Mouse (Mus musculus): ENCODE measurements around the gene Sytl3. TPM values are rescaled to one million over a fixed set of nuclear protein-coding genes. Genes with fewer than 3 reads are reported as not detected.
A peak's percentile ranks its signal among the peaks of the same experiment; 100 is the strongest.
"Not testable (repeated sequence)": the region's sequence is repeated elsewhere in the genome, so short reads cannot be mapped to it uniquely, and the experiment has no call there.

The Sytl3 gene
- polyA plus RNA-seq, 1 experiment from 2014 or later = 0.15 TPM

DNA sequence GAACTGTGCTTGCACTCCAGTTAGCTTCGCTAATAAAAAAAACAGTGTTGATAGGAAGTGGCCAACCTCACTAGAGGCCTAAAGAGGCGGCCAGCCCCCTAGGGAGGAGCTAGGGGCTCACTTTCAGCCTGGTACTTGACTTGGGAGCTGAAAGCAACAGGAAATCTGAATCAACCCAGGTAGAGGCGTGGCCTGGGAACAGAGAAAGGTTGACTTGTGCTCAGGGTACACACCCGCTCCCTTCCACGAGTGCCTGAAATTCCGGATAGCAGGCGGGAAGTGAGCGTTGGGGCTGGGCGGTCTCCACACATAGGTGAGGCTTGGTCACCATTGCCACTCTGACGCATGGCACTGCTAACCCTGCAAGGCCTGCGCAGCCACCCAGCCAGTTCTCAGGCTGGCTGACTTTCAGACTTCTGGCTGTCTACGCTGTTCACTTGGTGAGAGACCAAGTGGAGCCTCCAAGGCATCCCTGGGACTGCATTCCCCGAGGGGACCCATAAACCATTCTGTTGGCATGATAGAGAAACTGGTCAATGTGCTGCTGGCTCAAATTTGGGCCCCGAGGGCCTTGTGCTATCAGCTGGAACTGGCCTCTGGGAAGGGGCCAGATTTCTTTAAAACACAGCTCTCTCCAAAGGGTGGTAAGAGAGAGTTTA is 18.0 kb upstream of the Sytl3 start:
- not testable (repeated sequence) for H3K27me3 ChIP-seq (ENCODE audit: control insufficient read depth, insufficient read depth, low read length); H3K36me3 ChIP-seq (ENCODE audit: control insufficient read depth, insufficient read depth, low read length); H3K9me3 ChIP-seq (ENCODE audit: control insufficient read depth, low read length); H3K4me2 ChIP-seq (replicated peaks; ENCODE audit: low read depth, low read length); H3K4me3 ChIP-seq (ENCODE audit: low read depth, low read length); ATAC-seq (ENCODE audit: low FRiP score); H3K9ac ChIP-seq (ENCODE audit: low read depth, low read length); DNase-seq (ENCODE audit: low spot score); H3K27ac ChIP-seq (ENCODE audit: low read depth, low read length); H3K4me1 ChIP-seq (replicated peaks; ENCODE audit: control insufficient read depth, insufficient read depth, low read length)
- WGBS = 91% methylated on average over 14 of the region's 14 CpGs

DNA sequence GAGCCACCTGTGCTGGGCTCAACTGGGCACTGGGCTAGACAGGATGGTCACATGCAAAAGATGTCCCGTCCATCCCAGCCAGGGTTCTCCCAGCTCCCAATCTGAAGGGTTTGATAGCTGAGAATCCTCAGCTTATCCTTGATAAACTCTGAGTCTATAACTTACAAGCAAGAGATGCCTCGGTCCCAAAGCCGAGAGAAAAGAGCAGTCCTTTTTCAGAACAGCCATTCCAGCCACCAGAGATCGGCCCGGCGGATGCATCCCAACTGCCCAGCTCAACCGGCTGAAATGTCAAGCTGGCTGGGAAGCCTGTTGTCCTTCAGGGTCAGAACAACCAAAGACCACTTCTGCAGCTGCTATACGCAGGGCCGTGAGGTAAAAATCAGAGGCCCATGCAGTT is 14.7 kb upstream of the Sytl3 start:
- H3K9me3 ChIP-seq (ENCODE audit: control insufficient read depth, low read length); H3K27ac ChIP-seq (ENCODE audit: low read depth, low read length); H3K4me1 ChIP-seq (replicated peaks; ENCODE audit: control insufficient read depth, insufficient read depth, low read length); H3K4me3 ChIP-seq (ENCODE audit: low read depth, low read length); DNase-seq (ENCODE audit: low spot score); H3K4me2 ChIP-seq (replicated peaks; ENCODE audit: low read depth, low read length); H3K36me3 ChIP-seq (ENCODE audit: control insufficient read depth, insufficient read depth, low read length); H3K27me3 ChIP-seq (ENCODE audit: control insufficient read depth, insufficient read depth, low read length); ATAC-seq (ENCODE audit: low FRiP score); H3K9ac ChIP-seq (ENCODE audit: low read depth, low read length): not testable (repeated sequence)
- 89% methylated on average over 7 of the region's 9 CpGs for WGBS

DNA sequence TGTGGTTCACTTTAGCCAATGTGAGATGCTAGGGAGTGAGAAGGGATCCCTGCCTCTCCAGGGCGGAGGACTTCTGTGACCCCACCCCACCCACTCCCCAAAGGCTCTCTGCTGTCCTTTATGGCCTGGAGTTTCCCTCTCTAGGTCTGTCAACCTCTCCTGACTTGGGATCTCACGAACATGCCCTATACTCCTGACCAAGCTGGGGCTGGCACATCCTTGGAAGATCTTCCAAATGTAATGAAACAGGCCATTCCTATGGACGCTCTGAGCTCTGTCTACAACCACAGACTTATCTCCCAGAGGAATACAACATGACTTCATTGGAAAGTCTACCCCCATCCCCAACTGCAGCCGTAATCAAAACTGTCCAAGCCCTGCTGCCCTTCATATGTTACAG is 14.2 kb upstream of the Sytl3 start:
- not testable (repeated sequence) for DNase-seq (ENCODE audit: low spot score)

DNA sequence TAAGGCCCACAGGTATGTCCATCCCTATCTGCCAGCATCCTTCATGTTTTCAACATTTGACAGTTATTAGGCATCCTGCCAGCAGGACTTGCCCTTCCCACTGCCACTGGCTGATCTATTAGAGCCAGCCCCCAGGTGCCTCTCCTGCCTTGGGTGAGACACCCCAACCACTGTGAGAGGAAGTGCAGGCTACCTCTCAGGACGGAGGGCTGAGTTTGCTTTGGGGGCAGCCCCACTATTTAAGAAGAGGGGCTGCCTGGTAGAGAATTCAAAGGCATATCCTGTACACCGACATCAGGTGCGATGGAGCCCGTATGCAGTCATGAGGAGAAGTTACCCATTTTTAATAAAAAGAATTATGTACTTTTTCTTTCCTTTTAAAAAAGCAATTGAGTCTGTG is 13.2 kb upstream of the Sytl3 start:
- not testable (repeated sequence) for H3K36me3 ChIP-seq (ENCODE audit: control insufficient read depth, insufficient read depth, low read length); H3K4me2 ChIP-seq (replicated peaks; ENCODE audit: low read depth, low read length); H3K27ac ChIP-seq (ENCODE audit: low read depth, low read length); H3K9me3 ChIP-seq (ENCODE audit: control insufficient read depth, low read length); H3K27me3 ChIP-seq (ENCODE audit: control insufficient read depth, insufficient read depth, low read length); DNase-seq (ENCODE audit: low spot score); H3K4me1 ChIP-seq (replicated peaks; ENCODE audit: control insufficient read depth, insufficient read depth, low read length); ATAC-seq (ENCODE audit: low FRiP score); H3K9ac ChIP-seq (ENCODE audit: low read depth, low read length); H3K4me3 ChIP-seq (ENCODE audit: low read depth, low read length)
- WGBS = 93% methylated on average over 4 of the region's 4 CpGs

More for the DNA sequence above, 14.2 kb upstream of the Sytl3 start:
- WGBS = 94% methylated on average over 4 of the region's 4 CpGs
- not testable (repeated sequence) for ATAC-seq (ENCODE audit: low FRiP score); H3K9me3 ChIP-seq (ENCODE audit: control insufficient read depth, low read length); H3K4me2 ChIP-seq (replicated peaks; ENCODE audit: low read depth, low read length); H3K9ac ChIP-seq (ENCODE audit: low read depth, low read length); H3K4me3 ChIP-seq (ENCODE audit: low read depth, low read length); H3K27me3 ChIP-seq (ENCODE audit: control insufficient read depth, insufficient read depth, low read length); H3K36me3 ChIP-seq (ENCODE audit: control insufficient read depth, insufficient read depth, low read length); H3K27ac ChIP-seq (ENCODE audit: low read depth, low read length); H3K4me1 ChIP-seq (replicated peaks; ENCODE audit: control insufficient read depth, insufficient read depth, low read length)

DNA sequence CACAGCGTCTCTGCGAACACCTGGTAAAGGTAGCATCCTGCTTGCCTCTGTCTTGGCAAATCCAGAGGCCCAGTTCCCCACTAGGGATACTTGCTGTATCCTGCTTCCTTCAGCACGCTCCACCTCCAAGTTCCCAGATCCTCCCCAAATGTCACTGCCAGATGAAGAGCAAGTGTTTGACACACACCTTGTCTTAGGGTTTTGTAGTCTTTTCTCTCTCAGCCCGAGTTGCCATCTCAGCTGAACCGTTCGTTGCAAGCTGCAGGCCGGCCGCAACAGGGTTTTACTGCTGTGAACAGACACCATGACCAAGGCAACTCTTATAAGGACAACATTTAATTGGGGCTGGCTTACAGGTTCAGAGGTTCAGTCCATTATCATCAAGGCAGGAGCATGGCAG is 12.1 kb upstream of the Sytl3 start:
- not testable (repeated sequence) for H3K4me3 ChIP-seq (ENCODE audit: low read depth, low read length); ATAC-seq (ENCODE audit: low FRiP score); H3K4me2 ChIP-seq (replicated peaks; ENCODE audit: low read depth, low read length); H3K4me1 ChIP-seq (replicated peaks; ENCODE audit: control insufficient read depth, insufficient read depth, low read length); H3K36me3 ChIP-seq (ENCODE audit: control insufficient read depth, insufficient read depth, low read length); DNase-seq (ENCODE audit: low spot score); H3K9ac ChIP-seq (ENCODE audit: low read depth, low read length); H3K9me3 ChIP-seq (ENCODE audit: control insufficient read depth, low read length); H3K27ac ChIP-seq (ENCODE audit: low read depth, low read length); H3K27me3 ChIP-seq (ENCODE audit: control insufficient read depth, insufficient read depth, low read length)
- WGBS = 96% methylated on average over 7 of the region's 8 CpGs

DNA sequence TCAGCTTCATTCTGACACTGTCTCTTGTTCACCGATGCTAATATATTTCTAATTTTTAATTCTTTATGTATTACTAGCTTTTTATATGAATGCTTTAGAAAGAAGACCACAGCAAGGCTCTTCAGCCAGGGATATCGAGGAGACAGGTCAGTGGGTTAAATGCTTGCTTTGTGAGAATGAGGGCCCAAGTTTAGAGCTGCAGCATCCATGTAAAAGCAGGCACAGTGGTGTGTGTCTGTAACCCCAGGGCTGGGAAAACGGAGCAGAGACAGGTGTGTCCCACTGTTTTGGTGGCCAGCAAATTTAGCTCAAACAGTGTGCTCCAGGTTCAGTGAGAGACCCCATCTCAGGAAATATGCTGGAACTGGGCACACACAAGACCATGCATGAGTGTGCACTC is 11.4 kb upstream of the Sytl3 start:
- H3K27ac ChIP-seq (ENCODE audit: low read depth, low read length); H3K27me3 ChIP-seq (ENCODE audit: control insufficient read depth, insufficient read depth, low read length); DNase-seq (ENCODE audit: low spot score); H3K4me2 ChIP-seq (replicated peaks; ENCODE audit: low read depth, low read length); H3K4me1 ChIP-seq (replicated peaks; ENCODE audit: control insufficient read depth, insufficient read depth, low read length); H3K9ac ChIP-seq (ENCODE audit: low read depth, low read length); H3K4me3 ChIP-seq (ENCODE audit: low read depth, low read length); H3K9me3 ChIP-seq (ENCODE audit: control insufficient read depth, low read length); ATAC-seq (ENCODE audit: low FRiP score); H3K36me3 ChIP-seq (ENCODE audit: control insufficient read depth, insufficient read depth, low read length): not testable (repeated sequence)
- WGBS = 97% methylated on average over 3 of the region's 3 CpGs

DNA sequence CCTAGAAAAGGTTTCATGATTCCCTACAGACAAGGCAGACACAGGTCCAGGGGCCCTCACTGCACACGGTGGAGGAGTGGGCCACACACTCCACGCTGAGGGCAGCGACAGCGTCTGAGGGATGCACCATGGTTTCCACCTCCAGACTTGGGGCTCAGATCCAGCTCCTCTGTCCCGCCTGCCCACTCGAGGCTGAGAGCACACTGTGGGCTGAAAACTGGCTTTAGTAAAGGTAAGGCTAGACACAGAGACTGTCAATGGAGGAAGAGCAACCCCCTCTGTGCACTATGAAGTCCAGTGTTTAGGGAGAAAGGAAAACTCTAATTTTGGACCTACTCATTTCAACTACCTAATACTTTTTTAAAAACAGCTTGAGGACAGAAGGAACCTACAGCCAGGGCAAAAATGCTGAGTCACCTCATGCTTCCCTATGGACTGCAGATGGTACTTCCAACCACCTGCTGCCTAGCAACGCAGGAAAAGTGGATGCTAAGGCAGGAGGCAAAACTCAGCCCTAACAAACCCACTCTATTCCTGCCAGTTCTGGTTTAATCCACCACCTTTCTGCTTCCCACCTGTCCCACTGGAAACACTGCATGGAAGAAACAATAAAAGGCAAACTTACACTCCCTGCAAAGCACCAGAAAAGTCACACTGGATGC is 7.9 kb upstream of the Sytl3 start:
- H3K9ac ChIP-seq (ENCODE audit: low read depth, low read length); H3K4me3 ChIP-seq (ENCODE audit: low read depth, low read length); DNase-seq (ENCODE audit: low spot score); H3K9me3 ChIP-seq (ENCODE audit: control insufficient read depth, low read length); H3K27me3 ChIP-seq (ENCODE audit: control insufficient read depth, insufficient read depth, low read length); H3K4me2 ChIP-seq (replicated peaks; ENCODE audit: low read depth, low read length); H3K4me1 ChIP-seq (replicated peaks; ENCODE audit: control insufficient read depth, insufficient read depth, low read length); H3K27ac ChIP-seq (ENCODE audit: low read depth, low read length); ATAC-seq (ENCODE audit: low FRiP score); H3K36me3 ChIP-seq (ENCODE audit: control insufficient read depth, insufficient read depth, low read length): not testable (repeated sequence)
- WGBS = 83% methylated on average over 4 of the region's 7 CpGs

DNA sequence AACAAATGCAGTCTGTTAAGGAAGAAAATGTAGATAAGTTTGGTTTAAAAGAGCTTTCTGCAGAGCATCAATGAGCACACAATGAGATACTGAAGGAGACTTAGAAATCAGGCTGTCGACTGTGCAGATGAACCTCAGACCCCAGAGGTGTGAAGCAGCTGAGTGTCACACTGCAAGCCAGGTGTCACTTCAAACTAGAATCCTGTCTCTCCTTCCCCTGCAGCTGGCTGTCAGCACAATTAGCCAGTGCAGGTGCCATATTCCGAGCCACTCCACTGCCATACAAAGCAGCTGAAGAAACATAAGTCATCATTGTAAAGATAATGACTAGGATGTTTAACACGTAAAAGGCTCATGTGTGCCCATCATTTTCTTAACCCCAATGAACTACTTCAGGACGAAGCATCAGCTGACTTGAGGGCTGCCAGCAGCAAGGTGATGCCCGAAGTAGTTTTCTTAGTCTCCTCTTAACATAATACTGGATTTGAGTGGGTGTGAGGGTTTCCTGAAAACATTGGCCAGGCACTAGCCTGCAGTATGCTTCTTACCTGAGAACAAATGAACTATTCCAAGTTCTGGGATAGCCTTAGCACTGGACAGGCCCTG is 5.4 kb upstream of the Sytl3 start:
- not testable (repeated sequence) for H3K4me3 ChIP-seq (ENCODE audit: low read depth, low read length); ATAC-seq (ENCODE audit: low FRiP score); H3K4me1 ChIP-seq (replicated peaks; ENCODE audit: control insufficient read depth, insufficient read depth, low read length); H3K27ac ChIP-seq (ENCODE audit: low read depth, low read length); H3K9ac ChIP-seq (ENCODE audit: low read depth, low read length); H3K9me3 ChIP-seq (ENCODE audit: control insufficient read depth, low read length); H3K27me3 ChIP-seq (ENCODE audit: control insufficient read depth, insufficient read depth, low read length); DNase-seq (ENCODE audit: low spot score); H3K4me2 ChIP-seq (replicated peaks; ENCODE audit: low read depth, low read length); H3K36me3 ChIP-seq (ENCODE audit: control insufficient read depth, insufficient read depth, low read length)
- WGBS = 90% methylated on average over 3 of the region's 5 CpGs

DNA sequence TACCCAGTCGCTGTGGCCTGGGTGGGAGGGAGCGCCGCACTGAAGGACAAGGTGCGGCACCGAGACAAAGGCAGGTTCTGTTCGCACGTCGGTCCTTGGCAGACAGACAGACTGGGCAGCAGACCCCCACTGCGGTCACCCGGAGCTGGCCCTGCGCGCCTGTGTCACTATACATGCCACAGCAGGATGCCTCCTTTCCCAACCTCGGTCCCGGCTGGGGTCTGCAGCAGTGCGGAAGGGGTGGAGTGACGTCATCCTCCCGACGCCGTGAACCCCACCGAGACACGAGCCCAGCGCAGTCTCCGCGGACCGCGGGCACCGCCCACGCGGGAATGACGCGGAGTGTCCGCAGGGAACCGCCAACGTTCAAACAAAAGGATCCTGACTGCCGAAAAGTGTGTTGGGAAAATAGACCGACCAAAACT is 3.8 kb upstream of the Sytl3 start:
- peak overlapping the region; percentile 70 for H3K27ac ChIP-seq (ENCODE audit: low read depth, low read length)
- H3K9ac ChIP-seq (ENCODE audit: low read depth, low read length) = peak overlapping the region; percentile 59
- peak overlapping the region; percentile 31 for H3K4me2 ChIP-seq (replicated peaks; ENCODE audit: low read depth, low read length)
- peak; percentile 92 for DNase-seq (ENCODE audit: low spot score)
- H3K9me3 ChIP-seq (ENCODE audit: control insufficient read depth, low read length); H3K27me3 ChIP-seq (ENCODE audit: control insufficient read depth, insufficient read depth, low read length); H3K4me1 ChIP-seq (replicated peaks; ENCODE audit: control insufficient read depth, insufficient read depth, low read length); H3K36me3 ChIP-seq (ENCODE audit: control insufficient read depth, insufficient read depth, low read length): not testable (repeated sequence)
- H3K4me3 ChIP-seq (ENCODE audit: low read depth, low read length) = peak overlapping the region; percentile 41
- ATAC-seq (ENCODE audit: low FRiP score) = peak; percentile 94
- WGBS = under 1% methylated on average over 34 of the region's 36 CpGs

Data from hindbrain, embryonic 11.5 days (tissue).